Mouse (Mus musculus): ENCODE measurements around the gene Hist1h4n. TPM values are rescaled to one million over a fixed set of nuclear protein-coding genes. Genes with fewer than 3 reads are reported as not detected.

Hist1h4n gene
- 47.6 and 53.6 TPM in 2 replicates for polyA plus RNA-seq (2012; rRNA removed)

DNA sequence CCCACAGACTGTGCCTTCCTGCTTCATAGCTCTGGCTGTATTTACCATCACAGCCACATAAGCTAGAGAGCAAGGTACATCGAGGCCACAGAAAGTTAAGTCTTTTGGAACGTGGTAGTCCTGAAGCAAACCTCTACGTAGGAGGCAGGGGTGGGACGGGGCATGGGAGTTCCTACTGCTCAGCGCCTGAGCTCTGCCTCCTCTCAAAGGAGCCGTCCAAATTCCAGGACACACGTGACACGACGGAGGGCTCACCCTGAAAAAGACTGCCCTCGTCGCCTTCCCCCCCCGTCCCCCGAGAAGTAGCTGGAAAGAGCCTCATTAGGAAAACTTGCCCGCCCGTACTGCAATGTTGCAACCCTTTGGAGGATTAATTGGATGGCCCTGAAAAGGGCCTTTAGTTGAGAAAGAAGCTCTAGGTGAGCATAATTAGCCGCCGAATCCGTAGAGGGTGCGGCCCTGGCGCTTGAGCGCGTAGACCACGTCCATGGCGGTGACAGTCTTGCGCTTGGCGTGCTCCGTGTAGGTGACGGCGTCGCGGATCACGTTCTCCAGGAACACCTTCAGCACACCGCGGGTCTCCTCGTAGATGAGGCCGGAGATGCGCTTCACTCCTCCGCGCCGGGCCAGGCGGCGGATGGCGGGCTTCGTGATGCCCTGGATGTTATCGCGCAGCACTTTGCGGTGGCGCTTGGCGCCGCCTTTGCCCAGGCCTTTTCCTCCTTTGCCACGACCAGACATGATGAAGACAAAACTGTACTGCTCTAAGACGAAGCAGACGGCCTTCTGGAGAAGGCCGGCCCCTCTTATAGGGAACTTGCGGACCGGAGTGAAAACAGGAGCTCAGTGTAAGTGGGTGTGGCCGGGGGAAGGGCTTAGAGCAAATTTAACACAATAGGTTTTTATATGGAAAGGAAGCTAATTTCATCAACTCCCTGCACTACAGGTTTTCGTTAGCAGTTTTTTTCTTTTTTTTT is at the start of gene Hist1h4n:
Gene Hist1h4n, minus strand, starts transcription at position 779 of the 977 bp plus-strand sequence.

DNA sequence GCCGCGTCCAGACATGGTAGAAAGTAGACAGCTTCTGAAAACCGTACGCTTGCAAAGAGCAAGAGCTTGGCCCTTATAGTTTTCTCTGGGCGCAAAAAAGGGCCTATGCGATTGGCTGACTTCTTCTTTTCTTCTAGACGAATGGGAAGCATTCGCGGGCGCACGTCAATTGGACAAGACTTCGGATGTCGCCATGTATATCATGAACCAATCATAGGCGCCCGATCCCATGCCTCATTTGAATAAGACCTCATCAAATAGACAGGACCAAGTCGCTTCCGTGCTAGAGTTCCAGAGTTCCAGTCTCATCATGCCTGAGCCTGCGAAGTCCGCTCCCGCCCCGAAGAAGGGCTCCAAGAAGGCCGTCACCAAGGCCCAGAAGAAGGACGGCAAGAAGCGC is 1.5 kb upstream of the Hist1h4n start, which contains the start of the genes Hist1h2ap and Hist1h2br:
Gene Hist1h2ap, minus strand, starts transcription at position 47 of the 400 bp plus-strand sequence.
Gene Hist1h2br, plus strand, starts transcription at position 283 of the 400 bp plus-strand sequence.

DNA sequence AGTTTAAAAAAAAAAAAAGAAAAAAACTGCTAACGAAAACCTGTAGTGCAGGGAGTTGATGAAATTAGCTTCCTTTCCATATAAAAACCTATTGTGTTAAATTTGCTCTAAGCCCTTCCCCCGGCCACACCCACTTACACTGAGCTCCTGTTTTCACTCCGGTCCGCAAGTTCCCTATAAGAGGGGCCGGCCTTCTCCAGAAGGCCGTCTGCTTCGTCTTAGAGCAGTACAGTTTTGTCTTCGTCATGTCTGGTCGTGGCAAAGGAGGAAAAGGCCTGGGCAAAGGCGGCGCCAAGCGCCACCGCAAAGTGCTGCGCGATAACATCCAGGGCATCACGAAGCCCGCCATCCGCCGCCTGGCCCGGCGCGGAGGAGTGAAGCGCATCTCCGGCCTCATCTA is 20.5 kb downstream of the Hist1h4n start, which contains the start of gene Hist1h4m:
Gene Hist1h4m, plus strand, starts transcription at position 208 of the 400 bp plus-strand sequence.

DNA sequence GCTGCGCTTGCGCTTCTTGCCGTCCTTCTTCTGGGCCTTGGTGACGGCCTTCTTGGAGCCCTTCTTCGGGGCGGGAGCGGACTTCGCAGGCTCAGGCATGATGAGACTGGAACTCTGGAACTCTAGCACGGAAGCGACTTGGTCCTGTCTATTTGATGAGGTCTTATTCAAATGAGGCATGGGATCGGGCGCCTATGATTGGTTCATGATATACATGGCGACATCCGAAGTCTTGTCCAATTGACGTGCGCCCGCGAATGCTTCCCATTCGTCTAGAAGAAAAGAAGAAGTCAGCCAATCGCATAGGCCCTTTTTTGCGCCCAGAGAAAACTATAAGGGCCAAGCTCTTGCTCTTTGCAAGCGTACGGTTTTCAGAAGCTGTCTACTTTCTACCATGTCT is 21.9 kb downstream of the Hist1h4n start, which contains the start of the genes Hist1h2bq and Hist1h2ao:
Gene Hist1h2bq, minus strand, starts transcription at position 125 of the 400 bp plus-strand sequence.
Gene Hist1h2ao, plus strand, starts transcription at position 393 of the 400 bp plus-strand sequence.

DNA sequence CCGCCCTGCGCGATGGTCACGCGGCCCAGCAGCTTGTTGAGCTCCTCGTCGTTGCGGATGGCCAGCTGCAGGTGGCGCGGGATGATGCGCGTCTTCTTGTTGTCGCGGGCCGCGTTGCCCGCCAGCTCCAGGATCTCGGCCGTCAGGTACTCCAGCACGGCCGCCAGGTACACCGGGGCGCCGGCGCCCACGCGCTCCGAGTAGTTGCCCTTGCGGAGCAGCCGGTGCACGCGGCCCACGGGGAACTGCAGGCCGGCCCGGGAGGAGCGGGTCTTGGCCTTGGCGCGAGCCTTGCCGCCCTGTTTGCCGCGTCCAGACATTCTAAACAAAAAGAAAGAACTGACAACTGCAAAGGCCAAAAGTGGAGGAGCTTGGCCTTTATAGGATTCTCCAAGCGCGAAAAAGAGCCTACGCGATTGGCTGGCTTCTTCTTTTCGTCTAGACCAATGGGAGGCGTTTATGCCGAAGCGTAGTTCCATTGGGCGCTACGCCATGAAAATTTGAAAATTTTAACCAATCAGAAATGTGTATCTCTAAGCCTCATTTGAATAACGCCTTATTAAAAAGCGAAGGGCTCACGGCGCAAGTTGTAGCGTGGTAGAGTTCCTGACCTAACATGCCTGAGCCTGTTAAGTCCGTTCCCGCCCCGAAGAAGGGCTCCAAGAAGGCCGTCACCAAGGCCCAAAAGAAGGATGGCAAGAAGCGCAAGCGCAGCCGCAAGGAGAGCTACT is 44.9 kb downstream of the Hist1h4n start, which contains the start of the genes Hist1h2an and Hist1h2bp:
Gene Hist1h2an, minus strand, starts transcription at position 320 of the 731 bp plus-strand sequence.
Gene Hist1h2bp, plus strand, starts transcription at position 563 of the 731 bp plus-strand sequence.

DNA sequence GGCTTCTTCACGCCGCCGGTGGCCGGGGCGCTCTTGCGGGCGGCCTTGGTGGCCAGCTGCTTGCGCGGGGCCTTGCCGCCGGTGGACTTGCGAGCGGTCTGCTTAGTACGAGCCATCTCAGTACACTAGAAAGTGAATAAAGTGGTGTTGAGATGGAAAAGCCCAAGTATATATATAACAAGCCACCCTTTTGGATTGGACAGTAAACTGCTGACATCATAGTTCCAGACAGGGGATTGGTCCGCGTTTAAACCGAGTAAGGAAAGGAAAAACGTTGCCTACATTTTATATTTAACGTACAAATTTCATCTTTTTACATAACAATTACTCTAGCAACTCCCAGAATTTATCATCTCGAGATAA is 48.8 kb downstream of the Hist1h4n start, which contains the start of gene Hist1h3i:
Gene Hist1h3i, minus strand, starts transcription at position 116 of the 363 bp plus-strand sequence.

Other genes starting within 250 kb of the Hist1h4n start
- gene Olfr1362, start 218.2 kb downstream of the Hist1h4n start, polyA plus RNA-seq (2012; rRNA removed), result not detected in 2 replicates
- not detected in 2 replicates for gene Olfr11, start 189.7 kb downstream of the Hist1h4n start, polyA plus RNA-seq (2012; rRNA removed)
- not detected in 2 replicates for gene Olfr1361, start 168.8 kb downstream of the Hist1h4n start, polyA plus RNA-seq (2012; rRNA removed)
- gene Olfr1360, start 154.8 kb downstream of the Hist1h4n start, polyA plus RNA-seq (2012; rRNA removed), result not detected in 2 replicates
- not detected in 2 replicates for gene Olfr1359, start 134.1 kb downstream of the Hist1h4n start, polyA plus RNA-seq (2012; rRNA removed)
- 11.8 and 13.4 TPM in 2 replicates for gene Hist1h2bl, start 116.1 kb downstream of the Hist1h4n start, polyA plus RNA-seq (2012; rRNA removed)
- 41.0 and 55.3 TPM in 2 replicates for gene Hist1h2ai, start 115.8 kb downstream of the Hist1h4n start, polyA plus RNA-seq (2012; rRNA removed)
- 40.1 and 49.5 TPM in 2 replicates for gene Hist1h3h, start 114.5 kb downstream of the Hist1h4n start, polyA plus RNA-seq (2012; rRNA removed)
- gene Hist1h2bm, start 110.2 kb downstream of the Hist1h4n start, polyA plus RNA-seq (2012; rRNA removed), result 4.6 and 5.2 TPM in 2 replicates
- gene Hist1h4j, start 97.1 kb downstream of the Hist1h4n start, polyA plus RNA-seq (2012; rRNA removed), result 5.3 and 7.1 TPM in 2 replicates
- 39.5 and 42.9 TPM in 2 replicates for gene Hist1h4k, start 81.7 kb downstream of the Hist1h4n start, polyA plus RNA-seq (2012; rRNA removed)
- 30.4 and 31.0 TPM in 2 replicates for gene Hist1h2ak, start 78.4 kb downstream of the Hist1h4n start, polyA plus RNA-seq (2012; rRNA removed)
- 12.9 and 14.9 TPM in 2 replicates for gene Hist1h2bn, start 78.1 kb downstream of the Hist1h4n start, polyA plus RNA-seq (2012; rRNA removed)
- gene Hist1h1b, start 51.6 kb downstream of the Hist1h4n start, polyA plus RNA-seq (2012; rRNA removed), result 1.4 and 1.5 TPM in 2 replicates
- 48.3 and 58.4 TPM in 2 replicates for gene Hist1h3i, start 48.8 kb downstream of the Hist1h4n start, polyA plus RNA-seq (2012; rRNA removed)
- gene Hist1h2an, start 45.0 kb downstream of the Hist1h4n start, polyA plus RNA-seq (2012; rRNA removed), result 15.5 and 20.4 TPM in 2 replicates
- 0.66 and 3.2 TPM in 2 replicates for gene Hist1h2bp, start 44.7 kb downstream of the Hist1h4n start, polyA plus RNA-seq (2012; rRNA removed)
- gene Hist1h2bq, start 22.0 kb downstream of the Hist1h4n start, polyA plus RNA-seq (2012; rRNA removed), result 37.1 and 59.1 TPM in 2 replicates
- gene Hist1h2ao, start 21.7 kb downstream of the Hist1h4n start, polyA plus RNA-seq (2012; rRNA removed), result not detected in 2 replicates
- gene Hist1h4m, start 20.4 kb downstream of the Hist1h4n start, polyA plus RNA-seq (2012; rRNA removed), result not detected in 2 replicates
- 577 and 675 TPM in 2 replicates for gene Hist1h2ap, start 1.3 kb upstream of the Hist1h4n start, polyA plus RNA-seq (2012; rRNA removed)
- gene Hist1h2br, start 1.5 kb upstream of the Hist1h4n start, polyA plus RNA-seq (2012; rRNA removed), result 32.1 and 54.0 TPM in 2 replicates
- gene Zfp184, start 112.9 kb upstream of the Hist1h4n start, polyA plus RNA-seq (2012; rRNA removed), result 0.06 and 0.16 TPM in 2 replicates
- not detected in 2 replicates for gene Pom121l2, start 149.0 kb upstream of the Hist1h4n start, polyA plus RNA-seq (2012; rRNA removed)
- gene Prss16, start 177.5 kb upstream of the Hist1h4n start, polyA plus RNA-seq (2012; rRNA removed), result 1.2 and 1.6 TPM in 2 replicates
- 37.2 and 61.6 TPM in 2 replicates for gene Hist1h2ah, start 203.4 kb upstream of the Hist1h4n start, polyA plus RNA-seq (2012; rRNA removed)
- gene Hist1h2bk, start 203.7 kb upstream of the Hist1h4n start, polyA plus RNA-seq (2012; rRNA removed), result 27.3 and 32.1 TPM in 2 replicates
- 12.2 and 15.0 TPM in 2 replicates for gene Hist1h4i, start 209.2 kb upstream of the Hist1h4n start, polyA plus RNA-seq (2012; rRNA removed)
- gene Hist1h2ag, start 210.7 kb upstream of the Hist1h4n start, polyA plus RNA-seq (2012; rRNA removed), result 7.1 and 13.4 TPM in 2 replicates
- gene Hist1h2bj, start 211.0 kb upstream of the Hist1h4n start, polyA plus RNA-seq (2012; rRNA removed), result 14.1 and 15.9 TPM in 2 replicates